Mouse (Mus musculus) limb, embryonic 15.5 days (tissue): ENCODE data around the gene Tor1aip2. TPM values are rescaled to one million over a fixed set of nuclear protein-coding genes. Genes with fewer than 3 reads are reported as not detected.

ENCODE experiments used
- ATAC-seq: fragments of 200-750 bp; cut with Nextera tagmentation; 2 replicates; pipeline ENCODE4 v1.8.0; 2017; ENCODE audit warnings: low read depth, moderate TSS enrichment; ENCODE audit not compliant: insufficient number of reproducible peaks, low FRiP score, low TSS enrichment
- H3K27ac ChIP-seq: fragments of 300-500 bp; sonication (generic); 2 replicates; pipeline ENCODE4 v1.5.1; 2015; ENCODE audit warnings: moderate library complexity, mild to moderate bottlenecking, inconsistent platforms
- H3K27me3 ChIP-seq: fragments of 300-500 bp; sonication (generic); 2 replicates; pipeline ENCODE4 v1.6.1; 2015; ENCODE audit warnings: inconsistent platforms
- H3K36me3 ChIP-seq: fragments of 300-500 bp; sonication (generic); 2 replicates; pipeline ENCODE4 v1.6.1; 2015; ENCODE audit warnings: inconsistent platforms
- H3K4me1 ChIP-seq: fragments of 300-500 bp; sonication (generic); 2 replicates; pipeline ENCODE4 v1.6.1; 2015; ENCODE audit warnings: inconsistent platforms
- H3K4me2 ChIP-seq: fragments of 300-500 bp; sonication (generic); 2 replicates; pipeline ENCODE4 v1.6.1; 2015; ENCODE audit warnings: mild to moderate bottlenecking, inconsistent platforms
- H3K4me3 ChIP-seq: fragments of 300-500 bp; sonication (generic); 2 replicates; pipeline ENCODE4 v1.5.1; 2015; ENCODE audit warnings: mild to moderate bottlenecking, inconsistent platforms
- H3K9ac ChIP-seq: fragments of 300-500 bp; sonication (generic); 2 replicates; pipeline ENCODE4 v1.6.1; 2015; ENCODE audit warnings: inconsistent platforms
- H3K9me3 ChIP-seq: fragments of 300-500 bp; sonication (generic); 2 replicates; pipeline ENCODE4 v1.6.1; 2016; ENCODE audit warnings: inconsistent platforms
- WGBS: fragments of 180-500 bp; shearing (Covaris S2); methylation state at CpG from one replicate; pipeline ENCODE4 v1.1.7; 2015; 5-methylcytosine and 5-hydroxymethylcytosine counted together
- polyA plus RNA-seq: library from polyadenylated mRNA; unstranded; fragments of >200 nt; fragmentation: Nextera tagmentation; extraction: Ambion mirVana; gene quantifications from 2 replicates; pipeline ENCODE4 v1.2.1, GENCODE M21; 2015

Tor1aip2 gene
- polyA plus RNA-seq, 1 experiment from 2014 or later: 116 TPM

- Histone ChIP-seq H3K9me3 (no peaks in the 10 kb centered on the region), H3K9ac (no peak overlapping the region), H3K4me3 (no peak overlapping the region), H3K4me1 (no peaks in the 10 kb centered on the region), H3K27ac (no peak overlapping the region), H3K27me3 (no peaks in the 10 kb centered on the region), H3K36me3 (no peaks in the 10 kb centered on the region), H3K4me2 (no peak overlapping the region)
- 43% methylated on average over 3 of the region's 3 CpGs for WGBS
- no peak for ATAC-seq
Measured at GRCm38 (mm10) chr1:156116770-156117169, 81.6 kb downstream of the Tor1aip2 start.

Other genes starting within 250 kb of the Tor1aip2 start
- 47.3 and 48.0 TPM in 2 replicates for gene Qsox1, start 222.5 kb upstream of the Tor1aip2 start, polyA plus RNA-seq
- 10.5 and 12.6 TPM in 2 replicates for gene Cep350, start 62.1 kb upstream of the Tor1aip2 start, polyA plus RNA-seq
- 47.7 and 52.3 TPM in 2 replicates for gene Tor1aip1, start 1.1 kb downstream of the Tor1aip2 start, polyA plus RNA-seq
- 0.47 and 0.70 TPM in 2 replicates for gene Fam163a, start 169.6 kb downstream of the Tor1aip2 start, polyA plus RNA-seq